Mouse (Mus musculus): Measurements from ENCODE around the gene Gm17409.

Gm17409 gene

GRCm38 (mm10) chr2:58469816-58470215 is at the start of gene Gm17409:
Gene Gm17409, plus strand, starts transcription at chr2:58470116.
- in situ Hi-C loops (cut with MboI) = no loop called here

- in situ Hi-C loops (cut with MboI) = no loop called here
These were observed 46.6 kb upstream of the Gm17409 start for GRCm38 (mm10) chr2:58423319-58423718.

GRCm38 (mm10) chr2:58425436-58426004 is 44.4 kb upstream of the Gm17409 start:
- in situ Hi-C loops (cut with MboI) = loop anchor here (25.0 kb wide), 1 partner anchor 388 kb away; no protein-coding TSS in a partner anchor

- in situ Hi-C loops (cut with MboI) = loop anchor here (25.0 kb wide), 1 partner anchor 395 kb away; no protein-coding TSS in a partner anchor
These were observed 37.7 kb upstream of the Gm17409 start for GRCm38 (mm10) chr2:58432211-58432610.

GRCm38 (mm10) chr2:58433317-58433716 is 36.6 kb upstream of the Gm17409 start:
- in situ Hi-C loops (cut with MboI) = loop anchor here (25.0 kb wide), 1 partner anchor 396 kb away; no protein-coding TSS in a partner anchor

- in situ Hi-C loops (cut with MboI) = loop anchor here (25.0 kb wide), 1 partner anchor 397 kb away; no protein-coding TSS in a partner anchor
These were observed 35.5 kb upstream of the Gm17409 start for GRCm38 (mm10) chr2:58434438-58434837.

- in situ Hi-C loops (cut with MboI) = loop anchor here (25.0 kb wide), 1 partner anchor 398 kb away; no protein-coding TSS in a partner anchor
These were observed 34.4 kb upstream of the Gm17409 start for GRCm38 (mm10) chr2:58435507-58435906.

GRCm38 (mm10) chr2:58436911-58437310 is 33.0 kb upstream of the Gm17409 start:
- in situ Hi-C loops (cut with MboI) = loop anchor here (25.0 kb wide), 1 partner anchor 400 kb away; no protein-coding TSS in a partner anchor

GRCm38 (mm10) chr2:58443163-58443562 is 26.8 kb upstream of the Gm17409 start:
- in situ Hi-C loops (cut with MboI) = loop anchor here (25.0 kb wide), 1 partner anchor 406 kb away; no protein-coding TSS in a partner anchor

GRCm38 (mm10) chr2:58447001-58447400 is 22.9 kb upstream of the Gm17409 start:
- in situ Hi-C loops (cut with MboI) = loop anchor here (25.0 kb wide), 1 partner anchor 410 kb away; no protein-coding TSS in a partner anchor

- in situ Hi-C loops (cut with MboI) = no loop called here
These were observed 15.6 kb upstream of the Gm17409 start for GRCm38 (mm10) chr2:58454095-58454865.

- in situ Hi-C loops (cut with MboI) = no loop called here
These were observed 13.0 kb upstream of the Gm17409 start for GRCm38 (mm10) chr2:58456843-58457487.

GRCm38 (mm10) chr2:58457488-58457865 is 12.4 kb upstream of the Gm17409 start:
- in situ Hi-C loops (cut with MboI) = no loop called here

- in situ Hi-C loops (cut with MboI) = no loop called here
These were observed 11.0 kb upstream of the Gm17409 start for GRCm38 (mm10) chr2:58458820-58459371.

- in situ Hi-C loops (cut with MboI) = no loop called here
These were observed 374 bp downstream of the Gm17409 start for GRCm38 (mm10) chr2:58470290-58470689.

- in situ Hi-C loops (cut with MboI) = no loop called here
These were observed 5.7 kb downstream of the Gm17409 start for GRCm38 (mm10) chr2:58475578-58475977.

- in situ Hi-C loops (cut with MboI) = no loop called here
These were observed 7.2 kb downstream of the Gm17409 start for GRCm38 (mm10) chr2:58476956-58477715.

- in situ Hi-C loops (cut with MboI) = no loop called here
These were observed 8.2 kb downstream of the Gm17409 start for GRCm38 (mm10) chr2:58478144-58478543.

- in situ Hi-C loops (cut with MboI) = no loop called here
These were observed 9.6 kb downstream of the Gm17409 start for GRCm38 (mm10) chr2:58479536-58479935.

GRCm38 (mm10) chr2:58480764-58481163 is 10.8 kb downstream of the Gm17409 start:
- in situ Hi-C loops (cut with MboI) = no loop called here

GRCm38 (mm10) chr2:58481450-58482100 is 11.7 kb downstream of the Gm17409 start:
- in situ Hi-C loops (cut with MboI) = no loop called here
